Mouse (Mus musculus) testis, postnatal 10 days (tissue): Measurements from ENCODE around the gene Abcd3.
"Not testable (repeated sequence)": the region's sequence is repeated elsewhere in the genome, so short reads cannot be mapped to it uniquely, and the experiment has no call there.

Experiments used
- DNase-seq: peaks from one replicate; pipeline ENCODE4 v3.0.0; 2021; ENCODE audit warnings: low spot score

The Abcd3 gene

DNA sequence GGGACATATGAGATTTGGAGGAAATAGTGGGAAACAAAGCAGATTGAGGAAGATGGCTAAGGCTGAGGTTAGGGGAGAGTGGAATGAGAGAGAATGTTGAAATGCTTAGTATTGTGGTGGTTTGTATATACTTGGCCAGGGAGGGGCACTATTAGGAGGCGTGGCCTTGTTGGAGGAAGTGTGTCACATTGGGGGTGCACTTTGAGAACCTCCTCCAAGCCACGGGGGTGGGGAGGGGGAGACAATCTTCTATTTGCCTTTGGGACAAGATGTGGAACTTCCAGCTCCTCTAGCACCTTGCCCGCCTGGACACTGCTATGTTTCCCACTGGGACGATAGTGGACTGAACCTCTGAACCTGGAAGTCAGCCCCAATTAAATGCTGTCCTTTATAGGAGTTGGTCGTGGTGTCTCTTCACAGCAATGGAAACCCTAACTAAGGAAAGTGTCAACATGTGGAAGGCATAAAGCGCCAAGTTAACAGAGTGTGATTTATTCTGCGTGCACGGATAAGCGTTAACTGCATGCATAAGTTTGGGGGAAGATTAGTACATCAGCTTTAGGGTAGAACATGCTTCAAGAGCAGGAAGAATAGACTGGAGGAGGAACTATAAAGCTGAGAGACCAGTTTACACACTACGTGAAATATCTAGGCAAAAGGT is 3.8 kb upstream of the Abcd3 start:
- no peak for DNase-seq

- no peak for DNase-seq
Observed at GRCm38 (mm10) chr3:121815549-121816235, 590 bp upstream of the Abcd3 start.

DNA sequence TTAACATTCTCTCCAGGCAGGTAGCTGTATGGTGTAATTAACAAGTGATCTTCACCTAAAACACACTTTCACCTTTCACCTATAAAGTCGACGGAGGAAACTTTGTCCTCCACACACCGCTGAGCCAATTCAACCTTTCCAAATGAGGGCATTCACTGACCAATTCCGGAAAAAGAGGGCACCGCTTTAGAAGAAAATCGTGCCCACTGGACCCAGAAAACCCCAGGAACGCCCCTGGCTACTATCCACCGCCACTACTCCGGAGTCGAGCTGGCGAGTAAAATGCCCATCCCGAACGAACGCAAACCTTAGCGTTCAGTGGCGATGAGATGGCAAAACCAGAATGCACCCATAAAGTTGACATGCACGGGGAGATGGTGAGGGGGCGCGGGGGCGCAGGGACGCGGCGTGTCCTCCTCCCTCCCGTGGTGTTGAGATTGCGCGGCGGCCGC is 663 bp downstream of the Abcd3 start:
- no peak for DNase-seq

- DNase-seq, result no peak
Observed at GRCm38 (mm10) chr3:121813834-121814233, 1.3 kb downstream of the Abcd3 start.

GRCm38 (mm10) chr3:121808246-121808645 is 6.9 kb downstream of the Abcd3 start:
- no peak for DNase-seq

DNA sequence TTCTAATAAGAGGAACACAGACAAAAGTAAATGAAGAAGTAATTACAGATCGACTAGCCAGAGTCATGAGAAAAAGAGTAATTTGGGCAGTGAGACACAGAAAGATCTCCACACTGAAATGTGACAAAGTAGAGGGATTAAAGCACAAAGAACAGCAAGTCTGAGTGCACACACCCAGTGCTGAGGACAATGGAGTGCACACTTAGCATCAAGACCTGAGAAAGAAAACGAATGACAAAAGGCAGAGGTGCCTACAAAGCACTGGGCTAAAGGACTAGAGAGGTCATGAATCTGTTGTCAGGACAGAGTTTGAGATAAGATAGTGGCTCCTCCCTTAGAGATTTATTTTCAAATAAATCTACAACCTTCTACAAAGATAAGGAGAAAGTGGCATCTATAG is 20.9 kb downstream of the Abcd3 start:
- DNase-seq, result no peak

DNA sequence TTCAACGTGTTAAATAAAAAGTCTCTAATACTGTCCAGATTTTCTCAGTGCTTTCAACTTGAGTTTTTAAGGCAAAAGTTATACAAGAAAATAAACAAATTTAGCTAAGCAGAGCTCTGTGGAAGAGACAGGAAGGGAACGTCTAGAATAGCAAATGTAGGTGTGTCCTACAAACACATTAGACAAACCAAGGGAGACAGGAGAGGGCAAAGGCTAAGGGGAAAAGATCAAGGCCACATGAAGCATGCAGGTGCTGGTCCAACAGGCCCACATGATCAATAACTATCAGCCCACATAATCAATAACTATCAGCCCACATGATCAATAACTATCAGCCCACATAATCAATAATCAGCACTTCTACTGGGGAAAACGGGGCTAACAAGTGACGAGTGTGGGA is 22.9 kb downstream of the Abcd3 start:
- no peak for DNase-seq

DNA sequence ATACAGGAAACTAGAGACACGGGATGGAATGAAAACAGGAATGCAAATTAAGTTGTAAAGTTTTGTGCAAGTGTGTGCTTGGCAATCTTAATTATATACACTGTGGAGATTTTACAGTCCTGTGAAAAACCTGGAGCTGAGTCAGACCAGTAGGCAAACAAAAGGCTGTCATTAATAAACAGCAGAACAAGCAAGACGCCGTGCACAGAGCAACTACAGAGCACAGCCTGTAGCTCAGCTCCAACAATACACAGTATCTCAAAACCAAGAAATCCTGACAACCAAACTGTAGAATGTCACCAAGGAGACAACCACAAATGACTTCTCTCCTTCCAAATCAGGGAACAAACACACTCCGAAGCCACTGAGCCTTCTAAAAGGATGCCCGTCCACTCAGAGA is 24.7 kb downstream of the Abcd3 start:
- no peak for DNase-seq

DNA sequence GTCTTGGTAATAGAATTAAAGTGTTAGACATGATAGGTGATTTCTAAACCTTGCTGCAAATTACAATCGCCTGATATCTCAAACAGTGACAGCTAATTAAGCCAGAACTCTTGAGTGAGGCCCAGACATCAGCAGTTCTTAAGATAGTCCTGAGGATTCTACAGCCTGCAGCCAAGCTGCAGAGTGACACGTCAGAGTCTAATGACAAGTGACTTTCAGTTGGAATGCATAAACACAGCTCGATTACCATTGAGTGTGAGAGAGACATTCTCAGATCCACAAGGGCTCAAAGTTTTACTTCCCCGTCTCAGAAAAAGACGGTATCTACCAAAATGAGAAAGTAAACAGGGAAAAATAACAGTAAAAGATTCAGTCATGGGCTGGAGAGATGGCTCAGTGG is 25.3 kb downstream of the Abcd3 start:
- DNase-seq, result no peak

DNA sequence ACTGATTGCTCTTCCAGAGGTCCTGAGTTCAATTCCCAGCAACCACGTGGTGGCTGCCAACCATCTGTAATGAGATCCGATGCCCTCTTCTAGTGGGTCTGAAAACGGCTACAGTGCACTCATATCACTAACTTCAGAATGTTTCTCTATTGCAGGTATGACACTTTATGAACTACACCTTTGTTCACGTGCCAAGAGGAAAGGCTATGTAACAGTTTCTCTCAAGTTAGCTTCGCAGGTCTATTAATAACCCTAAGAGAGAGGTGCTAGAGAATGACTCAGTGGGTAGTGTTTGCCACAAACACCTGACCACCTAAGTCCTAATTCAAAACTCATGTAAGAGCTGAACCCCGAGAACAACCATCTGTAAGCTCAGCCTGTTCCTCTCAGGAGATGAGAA is 32.1 kb downstream of the Abcd3 start:
- DNase-seq, result no peak

DNA sequence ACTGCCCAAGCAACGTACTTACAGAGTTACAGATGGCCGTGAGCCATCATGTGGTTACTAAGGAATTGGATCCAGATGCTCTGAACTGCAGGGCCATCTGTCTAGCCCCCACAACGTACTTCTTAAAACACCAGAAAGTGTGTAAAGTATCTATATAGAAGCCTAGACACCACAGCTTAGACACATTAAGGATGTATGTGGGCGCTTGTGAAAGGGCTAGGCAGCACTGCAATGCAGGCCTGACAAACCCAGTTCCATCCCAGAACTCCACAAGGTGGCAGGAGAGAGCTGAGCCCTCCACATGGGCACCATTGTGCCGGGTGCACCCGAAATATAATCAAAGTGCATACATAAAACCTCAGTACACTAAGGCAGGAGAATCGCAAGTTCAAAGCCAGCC is 37.2 kb downstream of the Abcd3 start:
- peak; percentile 71 for DNase-seq

DNA sequence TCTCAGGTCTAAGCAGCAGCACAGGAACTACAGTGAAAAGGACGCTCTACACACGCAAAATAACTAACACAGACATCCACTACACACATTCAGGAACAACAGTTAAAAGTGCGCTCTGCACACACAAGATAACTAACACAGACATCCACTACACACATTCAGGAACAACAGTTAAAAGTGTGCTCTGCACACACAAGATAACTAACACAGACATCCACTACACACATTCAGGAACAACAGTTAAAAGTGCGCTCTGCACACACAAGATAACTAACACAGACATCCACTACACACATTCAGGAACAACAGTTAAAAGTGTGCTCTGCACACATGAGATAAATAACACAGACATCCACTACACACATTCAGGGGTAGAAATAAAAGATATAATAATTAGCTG is 41.8 kb downstream of the Abcd3 start:
- not testable (repeated sequence) for DNase-seq

GRCm38 (mm10) chr3:121768770-121769169 is 46.3 kb downstream of the Abcd3 start:
- DNase-seq, result no peak

GRCm38 (mm10) chr3:121766818-121767217 is 48.3 kb downstream of the Abcd3 start:
- no peak for DNase-seq

DNA sequence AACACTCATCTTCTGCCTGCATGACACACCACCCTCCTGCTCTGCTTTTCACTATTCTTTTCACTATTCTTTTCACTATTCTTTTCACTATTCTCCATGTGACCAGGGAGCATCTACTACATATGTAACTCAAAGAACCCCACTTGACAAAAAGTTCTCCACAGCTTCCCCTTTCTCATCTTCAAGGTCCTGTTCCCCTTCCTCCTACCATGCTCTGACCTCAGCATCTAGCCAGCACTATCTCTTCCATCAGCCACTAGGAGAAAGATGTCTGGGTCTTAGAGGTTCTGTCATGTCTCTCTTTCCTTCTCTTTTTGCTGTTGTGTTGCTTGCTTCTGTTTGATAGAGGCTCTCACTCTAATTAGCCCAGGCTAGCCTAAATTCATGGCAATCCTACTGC is 49.1 kb downstream of the Abcd3 start:
- DNase-seq, result no peak

DNA sequence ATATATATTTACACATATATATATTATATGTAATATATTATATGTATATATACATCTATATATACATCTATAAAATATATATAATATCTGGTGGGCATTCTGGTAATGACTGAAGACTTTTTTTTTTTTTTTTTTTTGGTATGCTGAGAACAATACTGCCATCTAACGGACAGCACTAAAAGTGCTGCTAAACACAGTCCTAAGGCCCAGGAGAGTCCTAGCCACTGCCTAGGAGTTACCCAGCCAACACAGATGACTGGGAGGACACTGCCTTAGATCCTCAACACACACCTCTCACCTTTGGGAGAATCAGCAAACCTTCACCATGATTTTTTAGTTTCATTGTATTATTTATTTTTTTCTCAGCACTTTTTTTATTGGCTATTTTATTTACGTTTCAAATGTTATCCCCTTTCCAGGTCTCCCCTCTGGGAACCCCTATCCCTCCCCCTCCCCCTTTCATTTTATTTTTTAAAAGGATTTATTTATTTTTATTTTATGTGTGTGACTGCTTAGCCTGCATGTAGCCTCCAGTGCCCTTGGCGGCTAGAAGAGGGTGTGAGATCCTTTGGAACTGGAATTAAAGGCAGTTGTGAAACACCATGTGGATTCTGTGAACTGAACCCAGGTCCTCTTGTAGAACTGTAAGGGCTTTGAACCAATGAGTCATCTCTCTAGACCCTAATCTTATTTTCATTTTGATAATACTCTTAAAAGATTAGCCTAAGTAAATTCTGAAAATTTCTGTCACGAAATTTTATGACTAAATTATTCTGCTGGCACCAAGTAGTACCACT is 52.8 kb downstream of the Abcd3 start:
- no peak for DNase-seq

GRCm38 (mm10) chr3:121758373-121758772 is 56.7 kb downstream of the Abcd3 start:
- no peak for DNase-seq

DNA sequence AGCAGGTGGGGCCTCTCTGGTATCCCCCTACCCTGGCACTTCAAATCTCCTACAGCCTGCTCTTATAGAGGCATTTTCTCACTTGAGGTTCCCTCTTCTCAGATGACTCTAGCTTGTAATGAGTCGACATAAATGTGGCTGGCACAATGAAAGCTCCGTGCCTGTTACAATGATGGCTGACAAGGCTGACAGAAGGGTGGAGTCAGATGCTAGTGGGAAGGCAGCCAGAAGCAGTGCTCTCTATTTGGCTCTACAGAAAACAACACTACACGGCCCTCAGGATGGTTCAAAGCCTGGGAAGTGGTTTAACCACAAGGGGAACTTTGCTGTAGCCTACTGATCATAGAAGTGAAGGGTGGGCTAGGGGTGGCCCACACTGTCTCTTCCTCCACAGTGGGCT is 60.0 kb downstream of the Abcd3 start:
- no peak for DNase-seq

DNA sequence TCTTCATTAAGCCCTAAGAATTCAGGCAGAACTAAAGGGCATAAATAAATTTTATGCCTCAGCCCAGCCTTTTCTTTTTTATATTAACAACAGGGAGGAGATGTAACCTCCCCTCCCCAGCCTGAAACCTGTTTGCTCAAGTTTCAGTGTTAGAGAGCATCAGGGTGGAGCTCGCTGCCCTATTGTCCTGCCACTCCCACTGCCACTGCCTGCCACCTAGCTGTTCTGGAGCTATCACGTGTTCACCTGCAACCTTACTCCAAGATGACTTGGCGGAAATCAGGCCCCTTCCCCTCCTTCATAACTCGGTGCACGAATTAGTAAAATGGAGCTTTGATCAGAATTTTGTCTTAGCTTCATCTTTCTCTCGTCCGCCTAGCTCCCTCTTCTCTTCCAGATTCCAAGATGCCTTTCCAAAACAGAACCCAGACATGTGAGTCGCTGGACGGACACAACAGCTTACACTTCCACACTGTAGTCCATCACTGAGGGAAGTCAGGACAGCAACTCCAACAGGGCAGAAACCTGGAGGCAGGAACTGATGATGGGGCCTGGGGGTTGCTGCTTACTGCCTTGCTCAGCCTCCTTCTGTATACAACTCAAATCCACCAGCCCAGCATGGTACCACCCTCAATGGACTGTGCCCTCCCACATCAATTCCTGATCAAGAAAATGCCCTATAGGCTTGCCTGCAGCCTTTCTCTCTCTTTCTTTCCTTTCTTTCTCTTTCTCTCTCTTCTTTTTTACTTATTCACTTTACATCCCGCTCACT is 60.6 kb downstream of the Abcd3 start:
- not testable (repeated sequence) for DNase-seq

DNA sequence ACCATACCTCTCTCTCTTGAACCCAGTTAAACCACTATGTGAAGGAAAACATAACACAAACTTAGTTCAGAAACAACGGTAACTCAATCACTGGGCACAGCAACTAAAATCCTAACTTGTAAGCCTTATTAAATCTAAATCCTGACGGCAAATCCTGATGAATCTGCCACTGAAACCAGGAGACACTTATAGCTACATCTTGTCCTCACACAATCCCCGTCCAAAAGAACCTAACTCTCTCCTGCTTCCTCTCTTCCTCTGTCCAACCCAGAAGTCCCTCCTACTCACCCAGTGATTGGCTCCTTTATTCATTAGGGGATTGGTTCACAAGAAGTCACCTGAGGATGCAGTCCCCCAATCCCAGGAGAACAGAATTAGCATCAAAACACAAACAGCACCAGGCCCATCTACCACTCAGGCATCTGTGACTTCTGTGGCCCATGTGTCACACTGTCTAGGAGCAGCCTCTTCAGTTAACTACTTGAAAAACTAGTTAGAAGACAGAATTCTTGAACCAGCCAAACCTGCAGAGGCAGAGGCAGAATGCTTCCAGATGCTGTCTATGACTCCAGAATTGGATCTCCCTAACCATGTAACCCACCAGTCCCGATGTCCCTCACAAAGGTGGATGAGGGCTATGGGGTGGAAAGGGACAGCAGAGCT is 73.8 kb downstream of the Abcd3 start:
- not testable (repeated sequence) for DNase-seq

- no peak for DNase-seq
Observed at GRCm38 (mm10) chr3:121739489-121740213, 75.5 kb downstream of the Abcd3 start.
